Mouse (Mus musculus) pancreas, adult 10 weeks (tissue): ENCODE data around the gene Slc5a5. TPM values are rescaled to one million over a fixed set of nuclear protein-coding genes. Genes with fewer than 3 reads are reported as not detected.

ENCODE experiments used
- polyA plus RNA-seq: library from polyadenylated mRNA; stranded (reverse); fragments of 350-450 nt; fragmentation: Illumina TruSeq; extraction: RNeasy Lipid Tissue Mini Kit (QIAGEN cat#74804); gene quantifications from one replicate; pipeline ENCODE4 v1.2.3, GENCODE M21; 2015; ENCODE audit warnings: low read depth, low replicate concordance; ENCODE audit not compliant: insufficient read depth

Slc5a5 gene
- not detected for polyA plus RNA-seq

DNA sequence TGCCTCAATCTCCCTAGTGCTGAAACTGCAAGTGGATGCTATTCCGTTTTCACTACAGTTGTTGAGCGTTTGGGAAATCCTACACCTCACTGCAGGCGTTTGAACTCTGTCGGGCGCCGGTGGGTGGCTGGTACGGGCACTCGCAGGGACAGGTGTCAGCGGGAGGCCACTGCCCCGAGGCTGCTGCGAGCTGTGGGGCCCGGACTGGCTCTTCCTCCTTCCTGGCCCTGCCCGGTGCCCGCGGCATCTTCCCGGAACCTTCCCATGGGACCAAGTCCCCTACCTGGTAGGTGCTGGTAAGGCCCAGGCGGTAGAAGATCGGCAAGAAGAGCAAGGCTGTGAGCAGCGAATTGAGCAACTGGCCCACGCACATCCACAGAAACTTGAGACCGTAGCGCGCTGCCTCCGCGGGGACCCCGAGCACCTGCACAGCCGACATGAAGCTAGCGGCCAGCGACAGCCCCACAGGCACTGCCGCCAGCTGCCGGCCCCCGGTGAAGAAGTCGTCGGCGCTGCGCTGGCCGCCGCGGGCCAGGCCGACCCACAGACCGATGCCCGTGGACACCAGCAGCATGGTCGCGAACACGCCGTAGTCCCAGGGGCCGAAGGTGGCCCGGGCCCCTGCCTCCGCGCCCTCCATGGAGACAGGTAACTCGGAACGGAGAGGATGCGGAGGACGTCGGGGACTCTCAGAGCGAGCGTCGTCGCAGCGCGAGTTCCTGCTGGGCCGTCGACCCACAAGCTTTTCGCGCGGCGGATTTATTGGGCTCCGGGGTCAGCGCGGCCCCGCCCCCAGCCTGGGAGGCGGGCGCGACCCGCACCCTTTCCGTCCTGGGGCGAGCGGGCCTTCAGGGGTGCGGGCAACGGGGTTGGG lies at the start of gene Slc5a5:
Slc5a5 (minus strand) TSS at position 736 of the 874 bp plus-strand sequence.

GRCm38 (mm10) chr8:70905831-70906736 lies 13.5 kb upstream of the Slc5a5 start, which contains the start of gene Map1s:
Map1s (plus strand) TSS chr8:70905932.

GRCm38 (mm10) chr8:70897021-70897680 lies 4.6 kb upstream of the Slc5a5 start, which contains the start of gene Rpl18a:
Rpl18a (minus strand) TSS chr8:70897412.

GRCm38 (mm10) chr8:70873364-70873985 lies 19.1 kb downstream of the Slc5a5 start, which contains the start of gene Ccdc124:
Ccdc124 (minus strand) TSS chr8:70873935.

GRCm38 (mm10) chr8:70862824-70863641 lies 29.5 kb downstream of the Slc5a5 start, which contains the start of gene Kcnn1:
Kcnn1 (minus strand) TSS chr8:70863258.

GRCm38 (mm10) chr8:70839408-70840351 lies 52.9 kb downstream of the Slc5a5 start, which contains the start of gene Arrdc2:
Arrdc2 (minus strand) TSS chr8:70839720.

Other genes starting within 250 kb of the Slc5a5 start
- 8.6 TPM for gene Pgpep1, start 232.4 kb downstream of the Slc5a5 start, polyA plus RNA-seq
- 14.0 TPM for gene Lsm4, start 219.5 kb downstream of the Slc5a5 start, polyA plus RNA-seq
- gene Jund, start 193.8 kb downstream of the Slc5a5 start, polyA plus RNA-seq = 32.7 TPM
- gene Iqcn, start 189.3 kb downstream of the Slc5a5 start, polyA plus RNA-seq = not detected
- not detected for gene Gm3336, start 174.2 kb downstream of the Slc5a5 start, polyA plus RNA-seq
- gene Pde4c, start 169.0 kb downstream of the Slc5a5 start, polyA plus RNA-seq = 1.9 TPM
- gene Rab3a, start 138.1 kb downstream of the Slc5a5 start, polyA plus RNA-seq = 12.4 TPM
- 13.1 TPM for gene Mpv17l2, start 131.8 kb downstream of the Slc5a5 start, polyA plus RNA-seq
- gene Pik3r2, start 116.0 kb downstream of the Slc5a5 start, polyA plus RNA-seq = 9.3 TPM
- 40.0 TPM for gene Mast3, start 87.7 kb downstream of the Slc5a5 start, polyA plus RNA-seq
- gene Il12rb1, start 84.3 kb downstream of the Slc5a5 start, polyA plus RNA-seq = not detected
- 18.1 TPM for gene Arrdc2, start 53.0 kb downstream of the Slc5a5 start, polyA plus RNA-seq
- gene Kcnn1, start 29.5 kb downstream of the Slc5a5 start, polyA plus RNA-seq = 1.6 TPM
- 9.8 TPM for gene Ccdc124, start 18.8 kb downstream of the Slc5a5 start, polyA plus RNA-seq
- 1,080 TPM for gene Rpl18a, start 4.7 kb upstream of the Slc5a5 start, polyA plus RNA-seq
- gene Map1s, start 13.2 kb upstream of the Slc5a5 start, polyA plus RNA-seq = 5.2 TPM